Mouse (Mus musculus) lung, embryonic 15.5 days (tissue): ENCODE measurements around the gene Mtrr. TPM values are rescaled to one million over a fixed set of nuclear protein-coding genes. Genes with fewer than 3 reads are reported as not detected.

Experiments
- ATAC-seq: fragments of 200-750 bp; cut with Nextera tagmentation; 2 replicates; pipeline ENCODE4 v1.8.0; 2017; ENCODE audit warnings: moderate number of reproducible peaks, borderline replicate concordance; ENCODE audit not compliant: low FRiP score, low TSS enrichment; ENCODE audit errors: extremely low read depth
- H3K27ac ChIP-seq: fragments of 300-500 bp; sonication (generic); 2 replicates; pipeline ENCODE4 v1.5.1; 2015; ENCODE audit warnings: moderate library complexity, mild to moderate bottlenecking, inconsistent platforms
- H3K27me3 ChIP-seq: fragments of 300-500 bp; sonication (generic); 2 replicates; pipeline ENCODE4 v1.6.1; 2015; ENCODE audit warnings: inconsistent platforms
- H3K36me3 ChIP-seq: fragments of 300-500 bp; sonication (generic); 2 replicates; pipeline ENCODE4 v1.6.1; 2015; ENCODE audit warnings: inconsistent platforms
- H3K4me1 ChIP-seq: fragments of 300-500 bp; sonication (generic); 2 replicates; pipeline ENCODE4 v1.6.1; 2015; ENCODE audit warnings: inconsistent platforms
- H3K4me2 ChIP-seq: fragments of 300-500 bp; sonication (generic); 2 replicates; pipeline ENCODE4 v1.6.1; 2015; ENCODE audit warnings: inconsistent platforms, mild to moderate bottlenecking, moderate library complexity
- H3K4me3 ChIP-seq: fragments of 300-500 bp; sonication (generic); 2 replicates; pipeline ENCODE4 v1.5.1; 2015; ENCODE audit warnings: mild to moderate bottlenecking, inconsistent platforms
- H3K9ac ChIP-seq: fragments of 300-500 bp; sonication (generic); 2 replicates; pipeline ENCODE4 v1.6.1; 2015; ENCODE audit warnings: inconsistent platforms
- H3K9me3 ChIP-seq: fragments of 300-500 bp; sonication (generic); 2 replicates; pipeline ENCODE4 v1.6.1; 2016; ENCODE audit warnings: inconsistent platforms
- WGBS: fragments of 180-500 bp; shearing (Covaris S2); methylation state at CpG from one replicate; pipeline ENCODE4 v1.1.7; 2015; 5-methylcytosine and 5-hydroxymethylcytosine counted together
- polyA plus RNA-seq: library from polyadenylated mRNA; unstranded; fragments of >200 nt; fragmentation: Nextera tagmentation; extraction: Ambion mirVana; gene quantifications from 2 replicates; pipeline ENCODE4 v1.2.1, GENCODE M21; 2015

Mtrr gene
- polyA plus RNA-seq, 1 experiment from 2014 or later: 23.3 TPM

DNA sequence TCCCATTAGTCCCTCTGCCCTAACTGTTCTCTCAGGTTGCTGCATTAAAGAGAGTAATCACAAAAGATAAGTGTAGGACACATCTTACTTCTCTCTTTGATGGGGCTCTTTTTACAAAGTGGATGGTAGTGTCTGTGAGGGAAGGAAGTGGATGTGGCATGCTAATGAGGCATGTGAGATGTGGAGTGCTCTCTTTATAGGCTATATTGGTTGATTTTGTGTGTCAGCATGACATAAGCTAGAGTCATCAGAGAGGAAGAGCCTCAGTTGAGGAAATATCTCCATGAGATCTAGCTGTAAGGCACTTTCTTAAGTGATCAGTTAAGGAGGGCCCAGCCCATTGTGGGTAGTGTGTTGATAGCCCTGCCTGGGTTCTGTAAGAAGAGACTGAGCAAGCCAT is 6.4 kb upstream of the Mtrr start:
- H3K27ac ChIP-seq: no peak overlapping the region
- H3K4me2 ChIP-seq: no peak overlapping the region
- no peaks in the 10 kb centered on the region for H3K9me3 ChIP-seq
- ATAC-seq: no peak
- no peak overlapping the region for H3K9ac ChIP-seq
- no peak overlapping the region for H3K4me3 ChIP-seq
- peaks cover 91% of the 10 kb centered on the region for H3K36me3 ChIP-seq
- peaks cover 2% of the 10 kb centered on the region; the same call in 1 of the 2 replicates for H3K4me1 ChIP-seq
- H3K27me3 ChIP-seq: no peaks in the 10 kb centered on the region

DNA sequence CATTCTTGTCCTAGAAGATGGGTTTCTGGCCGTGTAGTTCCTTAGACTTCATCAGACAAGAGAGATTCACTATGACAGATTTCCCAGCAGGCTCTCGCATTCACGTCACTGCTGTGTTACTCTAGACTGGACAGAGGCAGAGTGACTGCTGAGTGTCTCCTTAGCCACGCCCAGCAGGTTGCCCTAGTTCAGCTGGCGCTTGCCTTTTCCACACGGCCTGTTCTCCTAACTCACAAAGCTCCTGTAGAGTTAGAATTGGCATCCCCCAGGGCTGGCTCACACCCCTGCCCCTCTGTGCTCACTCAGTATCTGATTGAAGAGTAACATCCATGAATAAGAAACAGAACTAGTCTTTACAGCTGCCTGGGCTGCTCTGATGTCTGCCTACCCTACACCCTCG is 3.5 kb upstream of the Mtrr start:
- 82% methylated on average over 7 of the region's 7 CpGs for WGBS
- Histone ChIP-seq H3K4me2 (no peak overlapping the region), H3K27ac (no peak overlapping the region), H3K9me3 (no peaks in the 10 kb centered on the region), H3K9ac (no peak overlapping the region), H3K27me3 (no peaks in the 10 kb centered on the region), H3K4me3 (no peak overlapping the region), H3K36me3 (peaks cover 63% of the 10 kb centered on the region), H3K4me1 (peaks cover 15% of the 10 kb centered on the region)
- no peak for ATAC-seq

DNA sequence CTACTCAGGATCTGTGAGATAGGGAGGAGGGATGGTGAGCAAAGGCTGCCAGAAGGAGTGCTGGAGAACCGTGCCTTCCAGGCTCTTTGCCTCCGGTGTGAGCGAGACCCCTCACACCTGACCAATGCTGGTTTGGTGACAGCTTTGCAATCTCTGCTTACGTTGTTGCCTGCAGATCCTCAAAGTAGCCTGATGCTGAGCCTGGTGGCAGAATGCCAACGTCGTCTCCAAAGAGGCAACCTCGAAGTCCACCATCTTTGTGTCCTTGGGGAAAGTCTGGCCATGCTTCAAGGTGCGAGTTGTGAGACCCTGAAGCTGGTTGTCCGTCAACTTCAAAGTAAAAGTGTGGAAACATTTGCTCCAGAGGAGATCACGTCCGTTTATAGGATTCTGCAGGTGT is 2.0 kb upstream of the Mtrr start:
- no peaks in the 10 kb centered on the region for H3K9me3 ChIP-seq
- peaks cover 15% of the 10 kb centered on the region for H3K4me1 ChIP-seq
- no peak overlapping the region for H3K9ac ChIP-seq
- H3K27me3 ChIP-seq: no peaks in the 10 kb centered on the region
- no peak overlapping the region for H3K27ac ChIP-seq
- no peak overlapping the region for H3K4me2 ChIP-seq
- no peak for ATAC-seq
- no peak overlapping the region for H3K4me3 ChIP-seq
- 85% methylated on average over 11 of the region's 11 CpGs for WGBS
- peaks cover 50% of the 10 kb centered on the region for H3K36me3 ChIP-seq

DNA sequence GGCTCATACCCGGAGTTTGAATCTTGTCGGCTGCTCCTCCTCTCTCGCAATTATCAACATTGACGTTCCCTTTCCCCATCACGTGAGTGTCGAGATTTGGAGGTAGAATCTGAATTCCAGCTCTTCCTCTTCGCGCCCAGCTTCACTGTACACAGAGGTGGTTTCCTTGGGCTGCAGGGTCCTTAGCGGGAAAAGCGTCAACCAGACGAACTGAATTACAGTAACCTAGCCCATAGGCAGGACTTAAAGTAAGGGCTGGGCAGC is 500 bp upstream of the Mtrr start:
- H3K36me3 ChIP-seq: peaks cover 38% of the 10 kb centered on the region
- no peaks in the 10 kb centered on the region for H3K27me3 ChIP-seq
- peak overlapping the region; percentile 85 for H3K27ac ChIP-seq
- peak overlapping the region; percentile 85 for H3K4me2 ChIP-seq
- H3K9me3 ChIP-seq: no peaks in the 10 kb centered on the region
- 0% methylated on average over 11 of the region's 11 CpGs for WGBS
- peaks cover 15% of the 10 kb centered on the region for H3K4me1 ChIP-seq
- H3K9ac ChIP-seq: peak overlapping the region; percentile 66
- H3K4me3 ChIP-seq: peak overlapping the region; percentile 68
- ATAC-seq: peak; percentile 6; the same call in 1 of the 2 replicates

DNA sequence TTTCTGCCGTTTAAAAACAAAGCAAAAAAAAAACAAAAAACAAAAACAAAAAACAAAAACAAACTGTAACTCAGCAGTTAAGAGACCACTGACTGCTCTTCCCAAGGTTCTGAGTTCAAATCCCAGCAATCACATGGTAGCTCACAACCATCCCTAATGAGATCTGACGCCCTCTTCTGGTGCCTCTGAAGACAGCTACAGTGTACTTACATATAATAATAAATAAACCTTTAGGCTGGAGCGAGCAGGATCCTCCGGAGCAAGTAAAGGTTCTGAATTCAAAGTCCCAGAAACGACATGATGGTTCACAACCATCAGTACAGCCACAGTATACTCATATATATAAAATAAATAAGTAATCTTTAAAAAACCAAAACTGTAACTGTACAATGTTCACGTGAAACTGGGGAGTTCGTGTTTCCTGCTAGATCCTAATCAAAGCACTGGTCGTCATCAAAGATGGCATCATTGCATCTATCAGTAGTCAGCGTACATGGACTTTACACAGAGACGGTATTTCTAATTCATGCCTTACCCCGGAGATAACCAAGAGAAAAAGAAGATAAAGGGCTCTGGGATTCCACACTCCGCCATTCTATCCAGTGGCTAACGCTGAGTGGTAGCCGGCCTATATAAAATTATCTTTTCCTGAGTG is 736 bp downstream of the Mtrr start:
- Histone ChIP-seq H3K4me3 (peak overlapping the region; percentile 68), H3K4me1 (peaks cover 15% of the 10 kb centered on the region), H3K9ac (peak overlapping the region; percentile 66), H3K27me3 (no peaks in the 10 kb centered on the region), H3K9me3 (no peaks in the 10 kb centered on the region), H3K4me2 (peak overlapping the region; percentile 85), H3K27ac (peak overlapping the region; percentile 85), H3K36me3 (peaks cover 39% of the 10 kb centered on the region)
- no peak for ATAC-seq
- 17% methylated on average over 14 of the region's 14 CpGs for WGBS

DNA sequence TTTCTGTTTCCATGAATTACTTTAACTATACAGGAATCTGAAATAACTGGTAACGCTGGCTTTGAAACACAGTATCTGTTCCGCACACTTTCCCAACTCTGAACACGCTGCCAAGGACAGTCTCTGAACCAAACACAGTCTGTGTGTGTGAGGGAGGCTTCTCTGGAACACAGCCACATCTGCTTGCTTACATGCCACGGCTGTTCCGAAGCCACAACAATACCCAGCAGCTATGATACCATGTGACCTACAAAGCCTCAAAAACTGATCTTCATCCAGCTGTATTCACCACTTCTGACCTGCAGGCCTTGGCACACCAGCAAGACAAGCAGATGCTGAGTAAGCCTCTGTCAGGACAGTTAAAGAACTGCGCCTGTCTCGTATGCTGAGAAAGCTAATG is 4.0 kb downstream of the Mtrr start:
- no peak overlapping the region for H3K4me3 ChIP-seq
- 0 out of 2 replicates have a peak overlapping the region, but pooled peaks have one; percentile 22 for H3K27ac ChIP-seq
- ATAC-seq: peak; percentile 45; the same call in 1 of the 2 replicates
- H3K9ac ChIP-seq: no peak overlapping the region
- peaks cover 19% of the 10 kb centered on the region for H3K36me3 ChIP-seq
- H3K4me1 ChIP-seq: peaks cover 18% of the 10 kb centered on the region
- H3K27me3 ChIP-seq: no peaks in the 10 kb centered on the region
- no peak overlapping the region for H3K4me2 ChIP-seq
- no peaks in the 10 kb centered on the region for H3K9me3 ChIP-seq
- 65% methylated on average over 7 of the region's 7 CpGs for WGBS

DNA sequence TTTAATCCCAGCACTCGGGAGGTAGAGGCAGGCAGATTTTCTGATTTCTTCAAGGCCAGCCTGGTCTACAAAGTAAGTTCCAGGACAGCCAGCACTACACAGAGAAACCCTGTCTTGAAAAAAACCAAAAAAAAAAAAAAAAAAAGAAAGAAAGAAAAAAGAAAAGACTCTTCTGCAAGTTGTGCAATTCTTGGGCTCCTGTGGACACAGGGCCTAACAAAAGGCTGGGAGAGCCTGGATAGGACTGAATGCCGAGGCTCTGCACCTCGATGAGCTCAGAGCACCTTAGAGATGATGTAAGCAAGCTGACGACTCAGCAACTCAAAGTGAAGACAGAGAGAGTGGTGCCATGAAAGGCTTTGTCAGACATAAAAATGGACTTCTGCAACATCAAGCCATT is 7.6 kb downstream of the Mtrr start:
- no peak for ATAC-seq
- peaks cover 29% of the 10 kb centered on the region for H3K36me3 ChIP-seq
- H3K4me2 ChIP-seq: no peak overlapping the region
- no peaks in the 10 kb centered on the region for H3K27me3 ChIP-seq
- no peak overlapping the region for H3K4me3 ChIP-seq
- no peak overlapping the region for H3K9ac ChIP-seq
- H3K27ac ChIP-seq: no peak overlapping the region
- H3K4me1 ChIP-seq: peaks cover 15% of the 10 kb centered on the region; the same call in 1 of the 2 replicates
- 85% methylated on average over 4 of the region's 4 CpGs for WGBS
- no peaks in the 10 kb centered on the region for H3K9me3 ChIP-seq

DNA sequence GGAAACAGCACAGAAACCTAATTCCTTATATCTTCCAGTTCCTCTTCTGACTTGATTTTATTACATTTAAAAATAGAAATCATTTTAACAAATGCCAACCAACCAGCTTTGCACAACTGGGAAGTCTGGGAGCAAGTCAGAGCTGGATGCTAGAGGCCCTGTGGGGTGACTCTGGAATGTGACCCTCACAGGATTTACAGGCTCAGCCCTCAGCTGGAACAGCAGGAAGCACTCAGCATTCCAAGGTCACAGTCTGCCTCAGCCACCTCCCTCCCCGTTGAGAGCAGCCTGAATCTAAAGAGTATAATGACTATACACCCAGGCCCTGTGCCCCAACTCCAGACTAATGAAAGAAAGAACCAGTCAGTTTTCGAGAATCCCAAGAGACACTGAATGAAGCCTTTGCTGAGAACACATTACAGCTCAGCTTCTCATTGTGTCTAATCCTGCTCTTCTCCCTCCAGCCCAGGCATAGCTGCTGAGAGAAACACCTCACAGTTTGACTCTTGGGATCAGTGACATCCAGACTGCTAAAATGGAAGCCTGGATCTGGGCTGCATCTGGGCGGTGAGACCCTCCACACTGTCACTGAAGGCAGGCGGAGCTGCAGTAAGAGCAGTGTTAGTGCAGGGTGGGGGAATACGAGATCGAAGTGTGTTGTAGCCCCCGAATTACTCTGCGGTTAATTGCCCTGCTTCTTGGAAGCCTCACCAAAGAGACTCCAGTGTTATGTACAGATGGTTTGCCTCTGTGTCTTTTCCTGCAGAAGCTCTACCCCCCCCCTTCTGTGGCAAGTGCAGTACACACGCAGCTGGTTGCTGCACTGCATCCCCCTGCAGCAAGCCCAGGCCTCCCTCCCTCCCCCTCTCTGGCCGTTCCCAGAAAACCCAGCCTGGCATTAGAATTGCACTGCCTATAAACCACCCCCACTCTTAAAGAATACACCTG is 8.7 kb downstream of the Mtrr start:
- Histone ChIP-seq H3K36me3 (peaks cover 34% of the 10 kb centered on the region), H3K27ac (peak overlapping the region; percentile 64), H3K4me3 (no peak overlapping the region), H3K9ac (no peak overlapping the region), H3K4me2 (no peak overlapping the region), H3K4me1 (peaks cover 15% of the 10 kb centered on the region; the same call in 1 of the 2 replicates), H3K9me3 (no peaks in the 10 kb centered on the region), H3K27me3 (no peaks in the 10 kb centered on the region)
- WGBS: 59% methylated on average over 10 of the region's 10 CpGs
- peak; percentile 58; the same call in 1 of the 2 replicates for ATAC-seq

DNA sequence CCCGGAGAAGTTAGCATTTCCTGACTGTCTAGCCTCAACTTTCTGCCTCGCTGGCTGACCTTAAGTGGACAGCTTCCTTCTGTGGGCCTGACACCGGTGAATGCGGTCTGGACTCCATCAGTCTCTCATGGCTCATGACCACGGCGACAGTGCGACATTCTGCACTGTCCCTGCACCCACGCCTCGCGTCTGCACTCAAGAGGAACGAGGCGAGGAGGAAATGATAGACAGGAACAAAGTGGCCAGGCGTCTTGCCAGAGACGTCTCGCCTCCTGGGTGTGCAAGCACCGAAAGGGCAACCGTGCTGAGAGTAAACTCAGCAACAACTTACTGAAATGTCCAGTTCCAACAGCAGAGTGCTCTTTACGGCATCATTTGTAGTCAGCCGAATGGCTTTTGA is 9.7 kb downstream of the Mtrr start:
- Histone ChIP-seq H3K27me3 (no peaks in the 10 kb centered on the region), H3K36me3 (peaks cover 38% of the 10 kb centered on the region), H3K4me2 (no peak overlapping the region), H3K4me1 (peaks cover 15% of the 10 kb centered on the region; the same call in 1 of the 2 replicates), H3K9ac (no peak overlapping the region), H3K9me3 (no peaks in the 10 kb centered on the region), H3K4me3 (no peak overlapping the region), H3K27ac (no peak overlapping the region)
- WGBS: 70% methylated on average over 19 of the region's 19 CpGs
- ATAC-seq: 0 out of 2 replicates have a peak, but pooled peaks have one; percentile 15

DNA sequence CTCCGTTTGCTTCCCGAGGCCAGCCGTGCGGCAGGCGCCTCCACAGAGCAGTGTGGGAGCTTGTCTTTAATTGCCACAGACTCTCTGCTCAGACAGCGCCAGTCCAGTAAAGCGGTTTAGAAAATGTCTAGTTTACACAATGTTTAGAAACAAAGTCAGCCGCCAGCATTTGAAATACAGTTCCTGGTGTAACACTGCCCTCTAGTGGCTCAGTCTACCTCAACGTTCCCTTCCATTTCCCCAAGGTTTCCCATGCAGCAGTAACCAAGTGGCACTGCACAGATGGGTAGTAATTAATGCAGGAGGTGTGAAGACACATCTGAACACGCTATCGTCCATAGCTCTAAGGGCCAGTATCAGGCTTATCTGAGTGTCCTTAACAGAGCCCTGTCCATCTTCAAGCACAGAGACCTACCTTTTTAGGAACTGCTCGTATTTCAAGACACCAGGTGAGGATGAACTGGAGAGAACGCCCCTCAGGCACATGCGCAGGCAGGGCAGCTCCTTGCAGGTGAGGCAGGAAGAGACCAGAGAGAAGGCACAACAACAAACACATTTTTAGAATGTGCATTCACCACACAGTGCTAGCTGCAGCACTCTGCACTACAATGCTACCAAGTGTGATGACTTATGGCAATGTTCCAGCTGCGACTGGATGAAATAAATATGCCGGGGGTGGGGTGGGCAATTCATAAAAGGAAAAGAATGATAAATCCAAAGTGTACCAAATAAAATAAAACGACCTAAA is 12.2 kb downstream of the Mtrr start:
- Histone ChIP-seq H3K9me3 (no peaks in the 10 kb centered on the region), H3K4me2 (no peak overlapping the region), H3K27me3 (no peaks in the 10 kb centered on the region), H3K4me3 (no peak overlapping the region), H3K27ac (peak overlapping the region; percentile 0; the same call in 1 of the 2 replicates), H3K4me1 (peaks cover 15% of the 10 kb centered on the region; the same call in 1 of the 2 replicates), H3K9ac (no peak overlapping the region), H3K36me3 (peaks cover 47% of the 10 kb centered on the region)
- 53% methylated on average over 17 of the region's 17 CpGs for WGBS
- peak; percentile 45; the same call in 1 of the 2 replicates for ATAC-seq

DNA sequence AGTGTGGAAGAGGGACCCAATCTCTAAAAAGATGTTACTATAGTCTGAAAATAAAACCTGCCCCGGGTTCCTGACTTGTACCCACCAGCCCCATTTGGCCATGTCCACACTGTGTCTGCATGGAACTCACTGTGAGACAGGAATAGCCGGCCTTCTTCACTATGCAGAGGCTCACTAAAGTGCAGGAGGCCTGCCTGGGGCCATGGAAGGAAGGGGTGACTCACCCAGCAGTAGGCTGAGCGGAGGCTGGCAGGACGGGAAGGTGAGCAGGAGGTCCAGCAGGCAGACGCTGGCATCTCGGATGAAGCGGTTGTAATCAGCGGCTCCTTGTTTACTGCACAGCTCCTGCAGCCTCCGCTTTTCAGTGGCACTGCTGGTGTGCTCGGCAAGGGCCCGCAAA is 13.4 kb downstream of the Mtrr start:
- no peak overlapping the region for H3K4me2 ChIP-seq
- H3K9me3 ChIP-seq: no peaks in the 10 kb centered on the region
- peaks cover 12% of the 10 kb centered on the region; the same call in 1 of the 2 replicates for H3K4me1 ChIP-seq
- H3K27ac ChIP-seq: no peak overlapping the region
- no peak for ATAC-seq
- no peaks in the 10 kb centered on the region for H3K27me3 ChIP-seq
- WGBS: 91% methylated on average over 11 of the region's 11 CpGs
- no peak overlapping the region for H3K4me3 ChIP-seq
- no peak overlapping the region for H3K9ac ChIP-seq
- H3K36me3 ChIP-seq: peaks cover 59% of the 10 kb centered on the region
